Mouse (Mus musculus): ENCODE data around the gene Clmp. TPM values are rescaled to one million over a fixed set of nuclear protein-coding genes. Genes with fewer than 3 reads are reported as not detected.

Clmp gene
- polyA plus RNA-seq, 1 experiment, result 3.5 TPM

DNA sequence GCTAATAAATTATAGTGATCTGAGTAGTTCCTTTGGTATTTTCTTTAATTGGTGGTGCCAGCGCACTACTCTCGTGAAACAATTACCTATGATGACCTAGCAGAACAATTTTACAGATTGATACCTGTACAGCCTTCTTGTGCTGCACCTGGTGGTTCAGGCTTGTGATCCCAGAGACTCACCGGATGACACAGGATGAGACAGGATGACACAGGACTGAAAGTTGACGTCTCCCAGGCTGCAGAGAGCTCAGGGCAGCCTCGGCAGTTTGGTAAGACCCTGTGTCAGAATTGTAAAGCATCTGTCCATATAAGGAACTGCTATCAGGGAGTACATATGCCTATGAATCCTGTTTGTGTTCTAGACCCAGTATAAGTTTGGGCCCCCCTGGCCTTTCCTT is 109.2 kb downstream of the Clmp start:
- H3K27me3 ChIP-seq (ENCODE audit: control insufficient read depth, insufficient read depth, low read length, poor library complexity, severe bottlenecking), result no peaks in the 10 kb centered on the region
- H3K4me3 ChIP-seq (ENCODE audit: low read depth, low read length), result no peak overlapping the region
- no peaks in the 10 kb centered on the region for H3K36me3 ChIP-seq (ENCODE audit: control insufficient read depth, insufficient read depth, low read length, poor library complexity, severe bottlenecking)
- peaks cover 5% of the 10 kb centered on the region for H3K4me1 ChIP-seq (ENCODE audit: control insufficient read depth, insufficient read depth, low read length)
- peak overlapping the region; percentile 34; the same call in 1 of the 2 replicates for H3K9ac ChIP-seq (ENCODE audit: low read depth, poor library complexity, severe bottlenecking)
- no peaks in the 10 kb centered on the region for H3K9me3 ChIP-seq (replicated peaks; ENCODE audit: control insufficient read depth, insufficient read depth, low read length, poor library complexity, severe bottlenecking)
- TF ChIP-seq EP300 (IDR thresholded peaks at IDR 0.05; ENCODE audit: insufficient read depth, low read depth, low read length) (peak; percentile 78), POLR2A (IDR thresholded peaks at IDR 0.05; ENCODE audit: insufficient read depth, low read length) (no peak), CTCF (IDR thresholded peaks at IDR 0.05; ENCODE audit: low read depth, low read length) (no peak)
- H3K27ac ChIP-seq (ENCODE audit: insufficient read depth, low read length), result peak overlapping the region; percentile 81

DNA sequence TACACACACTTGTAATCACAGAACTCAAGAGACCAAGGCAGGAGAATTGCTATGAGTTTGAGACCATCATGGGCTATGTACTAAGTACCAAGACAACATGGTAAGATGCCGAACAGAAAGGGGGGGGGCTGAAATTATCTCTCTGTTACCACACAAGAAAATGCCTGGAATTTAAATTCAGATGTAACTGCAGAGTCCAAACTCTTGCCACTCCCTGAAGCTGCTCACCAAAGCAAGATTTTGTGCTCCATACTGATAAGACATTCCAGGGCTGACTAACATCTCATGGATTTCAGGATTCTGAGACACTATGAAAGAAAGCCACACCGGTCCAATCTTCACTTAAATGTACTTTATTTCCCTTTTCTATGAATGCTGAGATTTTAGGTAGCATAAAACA is 109.8 kb downstream of the Clmp start:
- no peak for TF ChIP-seq POLR2A (IDR thresholded peaks at IDR 0.05; ENCODE audit: insufficient read depth, low read length)
- TF ChIP-seq EP300 (IDR thresholded peaks at IDR 0.05; ENCODE audit: insufficient read depth, low read depth, low read length), result no peak
- no peak for TF ChIP-seq CTCF (IDR thresholded peaks at IDR 0.05; ENCODE audit: low read depth, low read length)

DNA sequence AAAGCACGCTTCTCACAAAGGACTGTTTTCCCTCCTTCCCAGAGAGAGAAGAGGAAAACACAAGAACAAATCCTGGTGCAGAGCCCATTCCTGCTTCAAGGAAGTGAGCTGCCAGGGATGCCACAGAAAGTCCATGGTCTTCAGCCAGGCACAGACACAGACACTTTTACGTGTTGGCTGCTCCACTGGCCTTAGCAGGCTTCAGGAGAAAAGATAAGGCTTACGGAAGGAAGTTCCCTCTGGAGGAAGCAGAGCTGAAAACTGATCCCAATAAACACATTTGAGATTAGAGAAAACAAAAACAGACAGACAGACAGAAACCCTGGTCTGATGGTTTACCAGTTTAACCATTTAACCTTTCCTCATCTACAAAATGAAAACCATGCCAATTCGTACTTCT is 110.3 kb downstream of the Clmp start:
- TF ChIP-seq POLR2A (IDR thresholded peaks at IDR 0.05; ENCODE audit: insufficient read depth, low read length) (no peak), CTCF (IDR thresholded peaks at IDR 0.05; ENCODE audit: low read depth, low read length) (no peak), EP300 (IDR thresholded peaks at IDR 0.05; ENCODE audit: insufficient read depth, low read depth, low read length) (no peak)
- H3K27me3 ChIP-seq (ENCODE audit: control insufficient read depth, insufficient read depth, low read length, poor library complexity, severe bottlenecking), result no peaks in the 10 kb centered on the region
- no peak overlapping the region for H3K4me3 ChIP-seq (ENCODE audit: low read depth, low read length)
- peak overlapping the region; percentile 57 for H3K9ac ChIP-seq (ENCODE audit: low read depth, poor library complexity, severe bottlenecking)
- no peaks in the 10 kb centered on the region for H3K36me3 ChIP-seq (ENCODE audit: control insufficient read depth, insufficient read depth, low read length, poor library complexity, severe bottlenecking)
- peak overlapping the region; percentile 81 for H3K27ac ChIP-seq (ENCODE audit: insufficient read depth, low read length)
- H3K9me3 ChIP-seq (replicated peaks; ENCODE audit: control insufficient read depth, insufficient read depth, low read length, poor library complexity, severe bottlenecking), result no peaks in the 10 kb centered on the region
- H3K4me1 ChIP-seq (ENCODE audit: control insufficient read depth, insufficient read depth, low read length), result peaks cover 5% of the 10 kb centered on the region

More for the DNA sequence above, 109.8 kb downstream of the Clmp start:
- peak overlapping the region; percentile 81 for H3K27ac ChIP-seq (ENCODE audit: insufficient read depth, low read length)
- peak overlapping the region; percentile 57 for H3K9ac ChIP-seq (ENCODE audit: low read depth, poor library complexity, severe bottlenecking)
- peaks cover 5% of the 10 kb centered on the region for H3K4me1 ChIP-seq (ENCODE audit: control insufficient read depth, insufficient read depth, low read length)
- H3K36me3 ChIP-seq (ENCODE audit: control insufficient read depth, insufficient read depth, low read length, poor library complexity, severe bottlenecking), result no peaks in the 10 kb centered on the region
- no peaks in the 10 kb centered on the region for H3K27me3 ChIP-seq (ENCODE audit: control insufficient read depth, insufficient read depth, low read length, poor library complexity, severe bottlenecking)
- H3K4me3 ChIP-seq (ENCODE audit: low read depth, low read length), result no peak overlapping the region
- H3K9me3 ChIP-seq (replicated peaks; ENCODE audit: control insufficient read depth, insufficient read depth, low read length, poor library complexity, severe bottlenecking), result no peaks in the 10 kb centered on the region

DNA sequence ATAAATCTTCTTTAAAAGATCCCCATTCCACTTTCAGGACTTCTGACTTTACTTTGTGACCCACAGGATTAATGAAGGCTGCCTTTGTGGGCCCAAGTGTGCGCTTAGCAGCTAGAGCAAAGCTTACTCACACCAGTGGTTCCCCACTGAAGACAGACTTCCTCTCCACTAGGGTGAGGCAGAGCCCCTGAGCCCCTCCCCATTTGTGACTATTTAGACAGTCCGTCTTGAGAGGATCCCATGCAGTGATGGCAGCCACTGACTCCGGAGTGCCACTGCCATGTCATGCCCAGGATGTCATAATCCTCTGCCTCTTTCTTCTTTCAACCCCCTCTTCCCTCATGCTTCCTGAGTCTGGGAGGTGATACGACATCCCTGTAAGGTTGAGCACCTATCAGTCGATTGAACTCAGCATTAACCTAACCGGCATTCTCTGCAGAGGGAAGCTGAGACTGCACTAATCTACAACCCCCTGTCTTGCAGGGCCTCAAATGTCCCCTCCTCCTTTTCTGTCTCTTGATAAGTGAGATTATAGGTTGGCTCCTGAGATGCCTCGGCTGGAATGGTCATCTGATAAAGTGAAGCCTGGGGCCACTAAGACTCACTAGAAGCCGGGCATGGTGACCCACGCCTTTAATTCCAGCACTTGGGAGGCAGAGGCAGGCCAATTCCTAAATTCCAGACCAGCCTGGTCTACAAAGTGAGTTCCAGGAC is 112.6 kb downstream of the Clmp start:
- TF ChIP-seq POLR2A (IDR thresholded peaks at IDR 0.05; ENCODE audit: insufficient read depth, low read length) (peak; percentile 45), CTCF (IDR thresholded peaks at IDR 0.05; ENCODE audit: low read depth, low read length) (no peak)
- H3K27me3 ChIP-seq (ENCODE audit: control insufficient read depth, insufficient read depth, low read length, poor library complexity, severe bottlenecking), result no peaks in the 10 kb centered on the region
- H3K4me1 ChIP-seq (ENCODE audit: control insufficient read depth, insufficient read depth, low read length), result peaks cover 2% of the 10 kb centered on the region
- peak overlapping the region; percentile 98 for H3K9ac ChIP-seq (ENCODE audit: low read depth, poor library complexity, severe bottlenecking)
- peaks cover 19% of the 10 kb centered on the region for H3K36me3 ChIP-seq (ENCODE audit: control insufficient read depth, insufficient read depth, low read length, poor library complexity, severe bottlenecking)
- no peaks in the 10 kb centered on the region for H3K9me3 ChIP-seq (replicated peaks; ENCODE audit: control insufficient read depth, insufficient read depth, low read length, poor library complexity, severe bottlenecking)
- peak overlapping the region; percentile 98 for H3K27ac ChIP-seq (ENCODE audit: insufficient read depth, low read length)
- H3K4me3 ChIP-seq (ENCODE audit: low read depth, low read length), result peak overlapping the region; percentile 47

DNA sequence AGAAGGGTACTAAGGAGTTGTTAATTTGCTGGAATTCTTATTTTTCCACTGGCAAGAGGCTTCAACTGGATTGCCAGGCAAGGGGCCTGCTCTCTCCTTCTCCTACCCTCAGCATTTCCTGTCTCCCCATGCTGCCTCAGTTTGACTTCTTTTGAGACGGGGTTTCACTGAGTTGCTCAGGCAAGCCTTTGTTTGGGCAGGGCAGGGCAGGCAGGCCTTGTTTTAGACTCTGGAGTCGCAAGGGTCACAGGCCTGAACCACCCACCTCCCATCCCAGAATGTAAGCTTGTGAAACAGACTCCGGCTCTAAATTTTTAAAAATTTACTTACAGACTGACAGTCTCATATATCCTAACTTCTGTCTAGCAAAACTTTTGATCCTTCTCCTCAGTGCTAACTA is 113.3 kb downstream of the Clmp start:
- 0 out of 2 replicates have a peak overlapping the region, but pooled peaks have one; percentile 28 for H3K4me3 ChIP-seq (ENCODE audit: low read depth, low read length)
- H3K36me3 ChIP-seq (ENCODE audit: control insufficient read depth, insufficient read depth, low read length, poor library complexity, severe bottlenecking), result peaks cover 26% of the 10 kb centered on the region
- no peaks in the 10 kb centered on the region for H3K4me1 ChIP-seq (ENCODE audit: control insufficient read depth, insufficient read depth, low read length)
- H3K27ac ChIP-seq (ENCODE audit: insufficient read depth, low read length), result peak overlapping the region; percentile 98
- H3K9me3 ChIP-seq (replicated peaks; ENCODE audit: control insufficient read depth, insufficient read depth, low read length, poor library complexity, severe bottlenecking), result no peaks in the 10 kb centered on the region
- peak overlapping the region; percentile 98 for H3K9ac ChIP-seq (ENCODE audit: low read depth, poor library complexity, severe bottlenecking)
- no peaks in the 10 kb centered on the region for H3K27me3 ChIP-seq (ENCODE audit: control insufficient read depth, insufficient read depth, low read length, poor library complexity, severe bottlenecking)
- TF ChIP-seq EP300 (IDR thresholded peaks at IDR 0.05; ENCODE audit: insufficient read depth, low read depth, low read length) (peak; percentile 56; the same call in 1 of the 2 replicates), POLR2A (IDR thresholded peaks at IDR 0.05; ENCODE audit: insufficient read depth, low read length) (no peak)

DNA sequence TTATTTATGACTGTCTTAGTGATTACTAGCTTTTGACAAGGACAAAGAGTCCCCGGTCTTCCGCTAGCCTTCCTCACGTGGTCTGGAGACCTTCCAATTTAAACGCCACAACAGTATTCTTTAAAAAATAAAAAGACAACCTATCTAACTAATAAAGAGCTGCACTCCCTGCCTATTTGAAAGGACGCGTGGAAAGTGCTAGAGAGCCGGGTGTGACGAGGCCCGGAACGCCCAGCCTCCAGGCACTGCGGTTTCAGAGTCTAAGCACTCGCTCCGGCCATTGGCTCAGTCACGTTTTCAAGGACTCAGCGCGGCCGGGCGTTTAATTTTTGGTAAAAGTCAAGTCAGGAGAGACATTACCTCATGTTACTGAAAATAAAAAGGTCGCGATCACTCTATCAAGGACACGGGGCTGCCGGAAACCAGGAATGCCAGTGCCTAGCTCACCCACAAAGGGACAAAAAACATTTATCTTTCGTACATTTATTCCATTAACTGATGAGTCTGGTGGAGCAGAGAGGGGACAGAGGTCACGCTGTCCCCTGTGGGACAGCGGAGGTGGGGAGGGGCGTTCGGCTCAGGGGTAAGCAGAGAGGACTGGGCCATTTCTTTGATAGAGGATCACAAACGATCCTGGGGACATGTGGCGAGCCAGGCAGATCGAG is 114.2 kb downstream of the Clmp start:
- H3K4me3 ChIP-seq (ENCODE audit: low read depth, low read length), result peak overlapping the region; percentile 81
- peak; percentile 64; the same call in 1 of the 2 replicates for TF ChIP-seq EP300 (IDR thresholded peaks at IDR 0.05; ENCODE audit: insufficient read depth, low read depth, low read length)
- TF ChIP-seq CTCF (IDR thresholded peaks at IDR 0.05; ENCODE audit: low read depth, low read length), result no peak
- TF ChIP-seq POLR2A (IDR thresholded peaks at IDR 0.05; ENCODE audit: insufficient read depth, low read length), result no peak

More for the DNA sequence above, 114.2 kb downstream of the Clmp start:
- peak overlapping the region; percentile 98 for H3K27ac ChIP-seq (ENCODE audit: insufficient read depth, low read length)
- peaks cover 34% of the 10 kb centered on the region for H3K36me3 ChIP-seq (ENCODE audit: control insufficient read depth, insufficient read depth, low read length, poor library complexity, severe bottlenecking)
- no peaks in the 10 kb centered on the region for H3K4me1 ChIP-seq (ENCODE audit: control insufficient read depth, insufficient read depth, low read length)
- H3K27me3 ChIP-seq (ENCODE audit: control insufficient read depth, insufficient read depth, low read length, poor library complexity, severe bottlenecking), result no peaks in the 10 kb centered on the region
- no peaks in the 10 kb centered on the region for H3K9me3 ChIP-seq (replicated peaks; ENCODE audit: control insufficient read depth, insufficient read depth, low read length, poor library complexity, severe bottlenecking)
- H3K9ac ChIP-seq (ENCODE audit: low read depth, poor library complexity, severe bottlenecking), result peak overlapping the region; percentile 98

Measured in ES-Bruce4 (cell line).